Mouse (Mus musculus) small intestine, adult 2 months (tissue): ENCODE measurements around the gene Lonp2. TPM values are rescaled to one million over a fixed set of nuclear protein-coding genes. Genes with fewer than 3 reads are reported as not detected.

Experiments used
- H3K27ac ChIP-seq: fragments of 200-500 bp; 2 replicates; pipeline ENCODE4 v1.5.1; 2012; ENCODE audit warnings: low read depth, low read length, control low read depth, inconsistent platforms; ENCODE audit not compliant: insufficient read depth
- H3K27me3 ChIP-seq: fragments of 200-500 bp; 2 replicates; pipeline ENCODE4 v1.6.1; 2012; ENCODE audit warnings: mild to moderate bottlenecking, moderate library complexity, low read length, inconsistent platforms; ENCODE audit not compliant: control insufficient read depth, insufficient read depth
- H3K36me3 ChIP-seq: fragments of 200-500 bp; 2 replicates; pipeline ENCODE4 v1.6.1; 2012; ENCODE audit warnings: mild to moderate bottlenecking, low read length, control low read depth, inconsistent platforms; ENCODE audit not compliant: control insufficient read depth, insufficient read depth
- H3K4me1 ChIP-seq: fragments of 200-500 bp; 2 replicates; pipeline ENCODE4 v1.6.1; 2012; ENCODE audit warnings: low read length, inconsistent platforms, mixed read lengths; ENCODE audit not compliant: control insufficient read depth, insufficient read depth, insufficient read length
- H3K4me3 ChIP-seq: fragments of 200-500 bp; 2 replicates; pipeline ENCODE4 v1.5.1; 2012; ENCODE audit warnings: low read depth, mild to moderate bottlenecking, control low read depth, inconsistent platforms, low read length, moderate library complexity
- CTCF ChIP-seq: fragments of 200-500 bp; IDR thresholded peaks from 2 replicates; pipeline ENCODE4 v1.5.1; 2012; ENCODE audit warnings: low read depth, mild to moderate bottlenecking, control low read depth, inconsistent platforms, low read length, moderate library complexity, mixed read lengths; ENCODE audit not compliant: insufficient replicate concordance, insufficient read length; ENCODE audit errors: extremely low read depth
- POLR2A ChIP-seq: fragments of 200-500 bp; IDR thresholded peaks from 2 replicates; pipeline ENCODE4 v1.6.1; 2012; ENCODE audit warnings: low read depth, mild to moderate bottlenecking, control low read depth, inconsistent platforms, low read length, moderate library complexity
- WGBS: fragments of 180-500 bp; shearing (Covaris S2); methylation state at CpG from one replicate; pipeline ENCODE4 v1.1.7; 2018; 5-methylcytosine and 5-hydroxymethylcytosine counted together
- polyA plus RNA-seq: library from polyadenylated mRNA; depleted of rRNA; stranded (reverse); fragments of >200 nt; gene quantifications from 2 replicates; pipeline ENCODE4 v1.2.3, GENCODE M21; 2012

Lonp2 gene
- polyA plus RNA-seq, 1 experiment = 59.5 TPM

DNA sequence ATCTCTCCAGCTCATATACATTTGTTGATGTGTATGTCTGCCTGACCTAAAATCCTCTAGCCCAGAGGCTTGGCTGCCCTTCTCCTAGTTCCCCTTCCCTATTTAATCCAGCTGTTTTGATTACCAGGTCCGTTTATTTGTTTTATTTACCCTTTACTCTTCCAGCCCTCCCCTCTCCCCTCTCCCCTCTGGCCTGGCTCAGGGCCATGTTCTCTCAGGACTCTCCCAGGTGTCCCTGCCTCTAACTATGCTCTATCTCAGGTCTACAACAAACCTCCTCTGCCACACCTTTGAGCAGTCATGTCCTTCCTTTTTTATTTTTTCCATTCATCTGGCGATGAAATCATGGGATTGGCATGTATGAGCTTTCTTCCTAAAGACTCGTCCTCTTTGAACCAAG is 106.5 kb downstream of the Lonp2 start:
- WGBS = 9% methylated on average over 3 of the region's 3 CpGs
- Histone ChIP-seq H3K4me3 (no peak overlapping the region), H3K4me1 (peaks cover 38% of the 10 kb centered on the region), H3K27ac (no peak overlapping the region), H3K27me3 (no peaks in the 10 kb centered on the region), H3K36me3 (peaks cover 3% of the 10 kb centered on the region; the same call in 1 of the 2 replicates)
- no peak for TF ChIP-seq CTCF
- TF ChIP-seq POLR2A = no peak

DNA sequence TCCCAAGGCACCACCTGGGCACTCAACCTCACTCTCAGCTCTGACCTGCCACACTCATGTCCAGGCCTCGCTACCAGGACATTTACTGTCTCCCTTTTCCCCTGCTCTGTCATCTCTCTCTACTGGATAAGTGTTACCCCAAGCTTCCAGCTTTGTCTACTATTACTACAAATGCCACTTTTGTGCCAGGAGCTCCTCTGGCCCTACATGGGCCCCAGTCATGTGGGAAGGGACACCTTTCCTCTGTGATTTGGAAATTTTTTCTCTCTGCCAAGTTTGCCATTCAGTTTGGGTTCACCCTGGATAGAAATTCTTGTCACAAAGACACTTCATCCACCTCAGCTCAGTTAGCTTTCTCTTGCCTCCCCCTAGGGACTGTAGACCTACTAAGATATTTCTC is 107.0 kb downstream of the Lonp2 start:
- no peak for TF ChIP-seq POLR2A
- TF ChIP-seq CTCF = no peak
- peaks cover 2% of the 10 kb centered on the region; the same call in 1 of the 2 replicates for H3K36me3 ChIP-seq
- H3K4me1 ChIP-seq = peaks cover 44% of the 10 kb centered on the region
- no peaks in the 10 kb centered on the region for H3K27me3 ChIP-seq
- H3K27ac ChIP-seq = 0 out of 2 replicates have a peak overlapping the region, but pooled peaks have one; percentile 9
- WGBS = 85% methylated on average over 1 of the region's 1 CpGs
- H3K4me3 ChIP-seq = no peak overlapping the region

DNA sequence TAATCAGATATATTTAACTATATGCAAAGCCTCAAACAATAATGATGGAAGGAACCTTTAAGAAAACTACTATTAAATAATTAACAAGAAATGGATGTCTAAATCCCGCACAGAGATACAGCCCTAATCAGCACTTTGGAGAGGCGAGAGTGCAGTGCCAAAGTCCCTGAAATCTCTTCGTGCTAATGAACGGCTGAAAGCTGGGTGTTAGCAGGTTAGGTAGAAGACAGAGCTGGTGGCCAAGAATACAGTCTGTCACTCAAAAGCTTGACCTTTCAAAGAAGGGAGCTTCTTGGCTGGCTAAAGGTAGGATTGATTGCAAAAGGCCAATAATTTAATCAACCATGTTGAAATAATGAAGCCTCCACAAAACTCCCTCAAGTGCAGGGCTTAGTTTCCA is 110.3 kb downstream of the Lonp2 start:
- Histone ChIP-seq H3K27me3 (no peaks in the 10 kb centered on the region), H3K4me1 (peaks cover 35% of the 10 kb centered on the region), H3K36me3 (no peaks in the 10 kb centered on the region), H3K27ac (peak overlapping the region; percentile 49; the same call in 1 of the 2 replicates), H3K4me3 (no peak overlapping the region)
- TF ChIP-seq POLR2A (no peak), CTCF (no peak)
- 39% methylated on average over 4 of the region's 4 CpGs for WGBS

DNA sequence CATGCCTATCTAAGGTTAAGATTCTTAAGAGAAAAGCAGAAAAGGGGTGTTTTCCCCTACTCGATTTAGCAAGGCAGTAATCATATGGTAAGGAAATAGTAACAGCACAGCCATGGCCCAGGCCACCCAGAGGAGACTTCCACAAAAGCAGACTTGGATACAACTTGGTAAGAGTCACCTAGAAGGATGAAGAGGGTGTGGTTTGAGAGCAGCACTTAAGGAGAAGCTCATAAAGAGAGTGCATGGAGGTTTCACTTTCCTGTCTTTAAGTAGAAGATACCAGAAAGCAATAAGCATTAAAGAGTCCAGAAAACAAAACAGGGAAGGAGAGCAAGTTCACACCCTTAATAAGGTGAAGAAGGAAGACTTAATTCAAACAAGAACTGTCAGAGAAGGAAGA is 111.1 kb downstream of the Lonp2 start:
- WGBS = 60% methylated on average over 1 of the region's 1 CpGs
- Histone ChIP-seq H3K4me1 (peaks cover 36% of the 10 kb centered on the region), H3K27me3 (no peaks in the 10 kb centered on the region), H3K27ac (peak overlapping the region; percentile 49), H3K4me3 (no peak overlapping the region), H3K36me3 (no peaks in the 10 kb centered on the region)
- TF ChIP-seq CTCF (no peak), POLR2A (no peak)

DNA sequence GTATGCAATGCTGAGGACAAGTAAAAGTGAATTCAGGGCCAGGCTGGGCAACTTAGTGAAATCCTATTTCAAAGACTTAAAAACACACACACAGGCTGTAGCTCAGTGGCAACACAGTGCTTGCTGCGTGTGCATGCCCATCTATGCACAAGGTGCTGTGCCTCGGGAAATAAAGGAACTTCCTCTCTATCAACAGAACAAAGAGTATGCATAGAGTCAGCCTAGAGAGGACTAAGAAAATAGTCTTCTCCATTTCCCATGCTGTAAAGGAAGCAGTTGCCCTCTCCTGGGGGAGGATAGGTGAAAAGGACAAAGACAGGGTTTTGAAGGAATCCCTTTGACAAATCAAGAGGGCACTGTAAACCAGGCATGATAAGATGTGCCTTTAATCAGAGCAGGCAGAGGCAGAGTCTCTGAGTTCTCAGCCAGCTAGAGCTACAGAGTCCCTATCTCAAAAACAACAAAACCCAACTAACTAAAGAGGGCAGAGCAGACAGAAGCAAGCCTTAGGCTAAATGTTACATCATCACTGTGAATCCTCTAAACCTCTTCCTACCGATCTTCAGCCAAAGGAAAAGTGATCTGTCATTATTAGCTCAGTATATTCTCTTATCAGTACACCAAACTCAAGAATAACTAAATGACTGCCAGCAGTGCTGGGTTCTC is 111.7 kb downstream of the Lonp2 start:
- Histone ChIP-seq H3K27ac (peak overlapping the region; percentile 47), H3K27me3 (no peaks in the 10 kb centered on the region), H3K36me3 (no peaks in the 10 kb centered on the region), H3K4me3 (no peak overlapping the region), H3K4me1 (peaks cover 31% of the 10 kb centered on the region)
- TF ChIP-seq CTCF (no peak), POLR2A (no peak)
- 23% methylated on average over 3 of the region's 3 CpGs for WGBS

DNA sequence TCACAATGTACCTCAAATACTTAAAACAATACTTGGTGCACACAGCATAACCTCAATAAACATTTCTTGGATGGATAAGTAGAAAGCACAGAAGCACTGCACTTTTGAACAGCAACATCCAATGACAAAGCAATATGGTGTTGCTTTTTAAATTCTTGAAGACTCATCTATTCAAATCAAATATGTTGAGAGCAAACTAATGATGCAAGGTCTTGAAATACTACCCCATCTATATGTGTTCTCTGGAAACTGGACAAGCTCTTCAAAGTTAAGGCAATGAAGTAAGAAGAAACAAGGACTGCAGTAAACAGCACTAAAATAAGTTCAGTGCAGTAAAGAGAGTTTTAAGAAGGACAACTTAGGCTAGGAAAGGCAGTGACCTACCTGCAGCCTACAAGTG is 117.1 kb downstream of the Lonp2 start:
- H3K4me1 ChIP-seq = peaks cover 18% of the 10 kb centered on the region; the same call in 1 of the 2 replicates
- H3K27me3 ChIP-seq = no peaks in the 10 kb centered on the region
- H3K36me3 ChIP-seq = no peaks in the 10 kb centered on the region
- no peak overlapping the region for H3K4me3 ChIP-seq
- TF ChIP-seq POLR2A (no peak), CTCF (no peak)
- no peak overlapping the region for H3K27ac ChIP-seq

DNA sequence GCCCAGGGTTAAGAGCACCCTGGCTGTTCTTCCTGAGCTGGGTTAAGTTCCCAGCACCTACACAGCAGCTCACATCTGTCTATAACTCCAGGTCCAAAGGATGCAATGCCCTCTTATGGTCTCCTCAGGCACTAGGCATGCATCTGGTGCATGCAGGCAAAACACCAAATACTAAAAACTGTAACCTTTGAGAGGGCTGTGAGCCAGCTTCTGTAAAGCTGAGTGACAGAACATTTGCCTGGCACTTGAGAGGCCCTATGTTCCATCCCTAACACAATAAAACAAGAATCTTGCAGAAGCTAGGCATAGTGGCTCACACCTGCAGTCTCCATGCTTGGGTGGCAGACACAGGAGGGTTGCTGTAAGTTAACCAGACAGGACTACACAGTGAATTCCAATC is 117.8 kb downstream of the Lonp2 start:
- H3K27me3 ChIP-seq = no peaks in the 10 kb centered on the region
- H3K36me3 ChIP-seq = no peaks in the 10 kb centered on the region
- TF ChIP-seq POLR2A (no peak), CTCF (no peak)

More for the DNA sequence above, 117.8 kb downstream of the Lonp2 start:
- Histone ChIP-seq H3K4me1 (peaks cover 17% of the 10 kb centered on the region), H3K27ac (no peak overlapping the region), H3K4me3 (no peak overlapping the region)
